Mouse (Mus musculus) megakaryocyte, embryonic 14.5 days (primary cell): ENCODE results near the gene Sat2. TPM values are rescaled to one million over a fixed set of nuclear protein-coding genes. Genes with fewer than 3 reads are reported as not detected.
A peak's percentile ranks its signal among the peaks of the same experiment; 100 is the strongest.

Experiments
- H3K27me3 ChIP-seq: replicated peaks from 2 replicates; pipeline ENCODE3; 2012; ENCODE audit warnings: inconsistent platforms
- H3K36me3 ChIP-seq: replicated peaks from 2 replicates; pipeline ENCODE3; 2012; ENCODE audit warnings: low read length, inconsistent platforms, mixed read lengths
- H3K4me1 ChIP-seq: 2 replicates; pipeline ENCODE4 v1.6.1; 2012; ENCODE audit warnings: inconsistent platforms
- H3K4me3 ChIP-seq: replicated peaks from 2 replicates; pipeline ENCODE3; 2012; ENCODE audit warnings: moderate library complexity, mild to moderate bottlenecking, inconsistent platforms
- H3K9me3 ChIP-seq: 2 replicates; pipeline ENCODE4 v1.6.1; 2012; ENCODE audit warnings: inconsistent platforms
- FLI1 ChIP-seq: IDR thresholded peaks from 2 replicates; pipeline ENCODE4 v1.6.1; 2012; ENCODE audit warnings: low read length, inconsistent platforms, mixed read lengths
- GATA1 ChIP-seq: IDR thresholded peaks from 3 replicates; pipeline ENCODE4 v1.6.1; 2012; ENCODE audit warnings: mixed read lengths, low read length, inconsistent platforms, borderline replicate concordance
- polyA plus RNA-seq: library from polyadenylated mRNA; stranded (reverse); fragments of >175 nt; gene quantifications from 2 replicates; pipeline ENCODE4 v1.2.3, GENCODE M21; 2012; ENCODE audit warnings: low replicate concordance; ENCODE audit not compliant: insufficient read depth

Sat2 gene
- polyA plus RNA-seq, 1 experiment = not detected

- H3K27me3 ChIP-seq = no peaks in the 10 kb centered on the region
- TF ChIP-seq FLI1 (no peak), GATA1 (no peak)
- peak overlapping the region; percentile 100 for H3K4me3 ChIP-seq
- peaks cover 65% of the 10 kb centered on the region for H3K4me1 ChIP-seq
- H3K36me3 ChIP-seq = peaks cover 41% of the 10 kb centered on the region
- H3K9me3 ChIP-seq = no peaks in the 10 kb centered on the region
Observed at GRCm38 (mm10) chr11:69582230-69582805, 39.5 kb upstream of the Sat2 start.

- peaks cover 66% of the 10 kb centered on the region for H3K4me1 ChIP-seq
- no peak for TF ChIP-seq GATA1
- TF ChIP-seq FLI1 = no peak
Observed at GRCm38 (mm10) chr11:69584008-69584407, 37.8 kb upstream of the Sat2 start.

GRCm38 (mm10) chr11:69584937-69585336, 36.9 kb upstream of the Sat2 start:
- TF ChIP-seq GATA1 (no peak), FLI1 (no peak)
- peaks cover 75% of the 10 kb centered on the region for H3K4me1 ChIP-seq
- H3K36me3 ChIP-seq = peaks cover 62% of the 10 kb centered on the region
- H3K9me3 ChIP-seq = no peaks in the 10 kb centered on the region
- H3K27me3 ChIP-seq = no peaks in the 10 kb centered on the region
- peak overlapping the region; percentile 50 for H3K4me3 ChIP-seq

More at GRCm38 (mm10) chr11:69584008-69584407, 37.8 kb upstream of the Sat2 start:
- Histone ChIP-seq H3K4me3 (no peak overlapping the region), H3K36me3 (peaks cover 53% of the 10 kb centered on the region), H3K9me3 (no peaks in the 10 kb centered on the region), H3K27me3 (no peaks in the 10 kb centered on the region)

- Histone ChIP-seq H3K9me3 (no peaks in the 10 kb centered on the region), H3K27me3 (no peaks in the 10 kb centered on the region), H3K4me1 (peaks cover 75% of the 10 kb centered on the region), H3K36me3 (peaks cover 71% of the 10 kb centered on the region), H3K4me3 (peak overlapping the region; percentile 73)
- TF ChIP-seq GATA1 (peak; percentile 77; the same call in 2 of the 3 replicates), FLI1 (no peak)
Observed at GRCm38 (mm10) chr11:69585718-69586325, 36.0 kb upstream of the Sat2 start.

- Histone ChIP-seq H3K4me1 (peaks cover 60% of the 10 kb centered on the region), H3K4me3 (no peak overlapping the region), H3K27me3 (no peaks in the 10 kb centered on the region), H3K9me3 (no peaks in the 10 kb centered on the region), H3K36me3 (peaks cover 82% of the 10 kb centered on the region)
- no peak for TF ChIP-seq GATA1
- no peak for TF ChIP-seq FLI1
Observed at GRCm38 (mm10) chr11:69589207-69589834, 32.5 kb upstream of the Sat2 start.

GRCm38 (mm10) chr11:69590622-69591021, 31.2 kb upstream of the Sat2 start:
- no peak overlapping the region for H3K4me3 ChIP-seq
- TF ChIP-seq GATA1 = no peak
- no peak for TF ChIP-seq FLI1
- peaks cover 47% of the 10 kb centered on the region for H3K4me1 ChIP-seq
- H3K27me3 ChIP-seq = no peaks in the 10 kb centered on the region
- peaks cover 77% of the 10 kb centered on the region for H3K36me3 ChIP-seq
- H3K9me3 ChIP-seq = no peaks in the 10 kb centered on the region

- no peak for TF ChIP-seq GATA1
- no peak for TF ChIP-seq FLI1
- Histone ChIP-seq H3K4me1 (peaks cover 39% of the 10 kb centered on the region), H3K4me3 (no peak overlapping the region), H3K27me3 (no peaks in the 10 kb centered on the region), H3K9me3 (no peaks in the 10 kb centered on the region), H3K36me3 (peaks cover 73% of the 10 kb centered on the region)
Observed at GRCm38 (mm10) chr11:69591424-69591823, 30.4 kb upstream of the Sat2 start.

- H3K4me1 ChIP-seq = peaks cover 36% of the 10 kb centered on the region
Observed at GRCm38 (mm10) chr11:69591899-69592637, 29.8 kb upstream of the Sat2 start.

GRCm38 (mm10) chr11:69592799-69593198, 29.0 kb upstream of the Sat2 start:
- Histone ChIP-seq H3K4me3 (no peak overlapping the region), H3K9me3 (no peaks in the 10 kb centered on the region), H3K36me3 (peaks cover 60% of the 10 kb centered on the region), H3K4me1 (peaks cover 30% of the 10 kb centered on the region), H3K27me3 (no peaks in the 10 kb centered on the region)
- TF ChIP-seq FLI1 (no peak), GATA1 (no peak)

More at GRCm38 (mm10) chr11:69591899-69592637, 29.8 kb upstream of the Sat2 start:
- H3K9me3 ChIP-seq = no peaks in the 10 kb centered on the region
- no peaks in the 10 kb centered on the region for H3K27me3 ChIP-seq
- H3K36me3 ChIP-seq = peaks cover 68% of the 10 kb centered on the region
- no peak overlapping the region for H3K4me3 ChIP-seq
- no peak for TF ChIP-seq FLI1
- no peak for TF ChIP-seq GATA1
